Mouse (Mus musculus) retina, embryonic 14.5 days (tissue): ENCODE data around the gene Itm2b.

Experiments used
- DNase-seq: peaks from one replicate; pipeline ENCODE4 v3.0.0-alpha.2; 2015; ENCODE audit warnings: low spot score

The Itm2b gene

GRCm38 (mm10) chr14:73323965-73324364, 61.1 kb downstream of the Itm2b start:
- no peak for DNase-seq

GRCm38 (mm10) chr14:73322142-73322541, 62.9 kb downstream of the Itm2b start:
- no peak for DNase-seq

GRCm38 (mm10) chr14:73316933-73317332, 68.2 kb downstream of the Itm2b start:
- DNase-seq, result no peak

GRCm38 (mm10) chr14:73313864-73314263, 71.2 kb downstream of the Itm2b start:
- no peak for DNase-seq

- no peak for DNase-seq
Measured at GRCm38 (mm10) chr14:73313396-73313795, 71.7 kb downstream of the Itm2b start.

GRCm38 (mm10) chr14:73312909-73313308, 72.2 kb downstream of the Itm2b start:
- DNase-seq, result no peak
